Mouse (Mus musculus) embryonic facial prominence, embryonic 15.5 days (tissue): ENCODE data around the gene Cabp7. TPM values are rescaled to one million over a fixed set of nuclear protein-coding genes. Genes with fewer than 3 reads are reported as not detected.

ENCODE experiments used
- ATAC-seq: fragments of 200-750 bp; cut with Nextera tagmentation; 2 replicates; pipeline ENCODE4 v1.8.0; 2017; ENCODE audit warnings: low read depth, moderate TSS enrichment; ENCODE audit not compliant: insufficient number of reproducible peaks, low FRiP score, low TSS enrichment
- H3K27ac ChIP-seq: fragments of 300-500 bp; sonication (generic); replicated peaks from 2 replicates; pipeline ENCODE4 v1.5.1; 2015; ENCODE audit warnings: mild to moderate bottlenecking, inconsistent platforms
- H3K27me3 ChIP-seq: fragments of 300-500 bp; sonication (generic); 2 replicates; pipeline ENCODE4 v1.6.1; 2015; ENCODE audit warnings: inconsistent platforms
- H3K36me3 ChIP-seq: fragments of 300-500 bp; sonication (generic); 2 replicates; pipeline ENCODE4 v1.6.1; 2015; ENCODE audit warnings: mild to moderate bottlenecking, inconsistent platforms
- H3K4me1 ChIP-seq: fragments of 300-500 bp; sonication (generic); 2 replicates; pipeline ENCODE4 v1.6.1; 2015; ENCODE audit warnings: inconsistent platforms
- H3K4me2 ChIP-seq: fragments of 300-500 bp; sonication (generic); replicated peaks from 2 replicates; pipeline ENCODE4 v1.6.1; 2015; ENCODE audit warnings: mild to moderate bottlenecking, inconsistent platforms
- H3K4me3 ChIP-seq: fragments of 300-500 bp; sonication (generic); replicated peaks from 2 replicates; pipeline ENCODE4 v1.5.1; 2015; ENCODE audit warnings: mild to moderate bottlenecking, inconsistent platforms
- H3K9ac ChIP-seq: fragments of 300-500 bp; sonication (generic); 2 replicates; pipeline ENCODE4 v1.6.1; 2015; ENCODE audit warnings: inconsistent platforms
- H3K9me3 ChIP-seq: fragments of 300-500 bp; sonication (generic); replicated peaks from 2 replicates; pipeline ENCODE4 v1.6.1; 2016; ENCODE audit warnings: inconsistent platforms
- WGBS: fragments of 180-500 bp; shearing (Covaris S2); methylation state at CpG from one replicate; pipeline ENCODE4 v1.1.7; 2015; 5-methylcytosine and 5-hydroxymethylcytosine counted together
- polyA plus RNA-seq: library from polyadenylated mRNA; unstranded; fragments of >200 nt; fragmentation: Nextera tagmentation; extraction: Ambion mirVana; gene quantifications from 2 replicates; pipeline ENCODE4 v1.2.1, GENCODE M21; 2015

Cabp7 gene
- polyA plus RNA-seq, 1 experiment from 2014 or later, result 0.28 TPM

DNA sequence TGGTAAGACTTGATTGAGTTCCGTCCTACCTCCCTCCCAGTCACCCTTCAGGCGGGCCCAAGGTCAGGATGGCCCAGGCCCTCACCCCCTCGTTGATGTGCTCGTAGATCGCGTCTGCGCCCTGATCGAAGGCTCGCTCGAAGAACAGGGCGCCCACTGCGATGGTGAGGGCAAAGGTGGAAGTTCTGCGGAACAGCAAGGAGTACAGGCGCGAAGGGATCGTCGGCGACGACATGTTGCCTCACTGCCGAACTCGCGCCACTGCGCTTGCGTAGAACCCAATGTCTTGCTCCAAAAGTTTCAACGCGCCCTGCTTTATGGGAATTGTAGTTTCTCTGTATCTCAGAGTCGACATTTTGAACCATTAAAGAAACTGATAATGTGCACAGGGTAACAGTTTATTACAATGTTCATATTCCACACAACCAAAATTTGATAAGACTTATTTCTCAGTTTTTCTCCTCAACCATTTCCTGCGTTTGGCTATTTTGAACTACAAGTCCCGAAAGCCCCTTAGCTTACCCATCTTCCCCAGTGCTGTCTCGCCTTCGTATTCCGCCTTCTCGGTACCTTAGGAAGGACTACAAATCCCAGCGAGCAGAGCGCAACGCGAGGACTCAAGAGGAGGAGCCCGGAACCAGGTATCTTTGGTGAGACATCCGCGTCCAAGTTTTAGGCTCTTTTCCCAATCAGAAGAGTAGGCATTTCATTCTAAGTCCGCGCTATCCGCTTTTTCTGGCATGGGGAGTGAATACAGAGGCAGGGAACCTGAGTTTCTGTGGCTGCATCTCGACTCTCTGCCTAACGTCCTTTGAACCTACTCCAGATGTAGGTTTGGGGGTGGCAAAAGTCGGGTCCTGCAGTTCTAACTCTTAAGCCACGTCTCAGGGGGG, 42.3 kb downstream of the Cabp7 start, which contains the start of the genes Uqcr10 and Zmat5:
Uqcr10 (minus strand) TSS at position 271 of the 893 bp plus-strand sequence.
Zmat5 (plus strand) TSS at position 607 of the 893 bp plus-strand sequence.
- under 1% methylated on average over 47 of the region's 47 CpGs for WGBS
- Histone ChIP-seq H3K36me3 (peaks cover 18% of the 10 kb centered on the region), H3K27ac (peak within 1 kb of the TSS; percentile 75), H3K4me1 (peaks cover 13% of the 10 kb centered on the region), H3K27me3 (no peaks in the 10 kb centered on the region), H3K4me2 (peak within 1 kb of the TSS; percentile 85), H3K9ac (peak within 1 kb of the TSS; percentile 87), H3K9me3 (no peaks in the 10 kb centered on the region), H3K4me3 (peak within 1 kb of the TSS; percentile 75)
- peak; percentile 94 for ATAC-seq

DNA sequence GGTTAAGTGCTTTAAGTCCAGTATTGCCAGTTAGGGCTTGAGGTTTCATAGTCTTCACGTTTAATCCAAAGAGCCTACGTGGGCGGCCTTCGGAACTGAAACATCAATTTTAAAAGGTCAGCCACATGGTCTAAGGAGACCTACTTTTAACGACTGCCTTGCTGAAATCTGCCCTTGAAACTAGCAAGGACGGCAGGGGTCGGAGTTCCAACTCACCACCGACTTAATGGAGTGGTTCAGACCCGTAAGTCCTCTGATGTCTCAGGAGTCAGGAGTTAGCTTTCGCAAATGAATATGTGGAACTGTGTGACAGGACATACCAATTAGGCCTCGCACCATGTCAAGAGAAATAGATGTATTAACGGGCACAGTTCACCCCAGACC, 42.9 kb downstream of the Cabp7 start:
- Histone ChIP-seq H3K27ac (peak overlapping the region; percentile 75; the same call in 1 of the 2 replicates), H3K9ac (peak overlapping the region; percentile 87), H3K27me3 (no peaks in the 10 kb centered on the region), H3K4me2 (peak overlapping the region; percentile 85), H3K36me3 (peaks cover 18% of the 10 kb centered on the region), H3K4me1 (peaks cover 13% of the 10 kb centered on the region), H3K9me3 (no peaks in the 10 kb centered on the region), H3K4me3 (peak overlapping the region; percentile 75)
- 5% methylated on average over 12 of the region's 12 CpGs for WGBS
- ATAC-seq, result no peak

DNA sequence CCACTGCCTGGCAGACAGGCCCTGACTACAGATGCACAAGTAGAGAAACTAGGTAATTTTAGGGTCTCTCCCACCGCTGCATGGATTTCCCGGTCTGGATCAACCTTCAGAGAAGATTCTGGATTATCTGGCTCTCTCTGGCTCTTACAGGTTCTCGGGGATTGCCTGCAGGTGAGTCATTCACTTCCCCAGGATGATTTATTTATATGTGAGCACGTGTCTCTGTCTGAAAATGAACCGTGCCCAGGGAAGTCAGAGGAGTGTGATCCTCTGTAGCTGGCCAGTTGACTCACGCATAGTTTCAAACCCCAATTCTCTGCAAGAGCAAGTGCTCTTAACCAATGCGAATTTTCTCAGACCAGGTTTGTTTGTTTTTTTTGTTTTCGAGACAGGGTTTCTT, 45.9 kb downstream of the Cabp7 start:
- 82% methylated on average over 8 of the region's 8 CpGs for WGBS
- no peak overlapping the region for H3K4me3 ChIP-seq
- H3K4me2 ChIP-seq, result no peak overlapping the region
- ATAC-seq, result no peak
- H3K9me3 ChIP-seq, result no peaks in the 10 kb centered on the region
- H3K4me1 ChIP-seq, result peaks cover 19% of the 10 kb centered on the region
- H3K9ac ChIP-seq, result no peak overlapping the region
- peaks cover 18% of the 10 kb centered on the region for H3K36me3 ChIP-seq
- no peaks in the 10 kb centered on the region for H3K27me3 ChIP-seq
- no peak overlapping the region for H3K27ac ChIP-seq

DNA sequence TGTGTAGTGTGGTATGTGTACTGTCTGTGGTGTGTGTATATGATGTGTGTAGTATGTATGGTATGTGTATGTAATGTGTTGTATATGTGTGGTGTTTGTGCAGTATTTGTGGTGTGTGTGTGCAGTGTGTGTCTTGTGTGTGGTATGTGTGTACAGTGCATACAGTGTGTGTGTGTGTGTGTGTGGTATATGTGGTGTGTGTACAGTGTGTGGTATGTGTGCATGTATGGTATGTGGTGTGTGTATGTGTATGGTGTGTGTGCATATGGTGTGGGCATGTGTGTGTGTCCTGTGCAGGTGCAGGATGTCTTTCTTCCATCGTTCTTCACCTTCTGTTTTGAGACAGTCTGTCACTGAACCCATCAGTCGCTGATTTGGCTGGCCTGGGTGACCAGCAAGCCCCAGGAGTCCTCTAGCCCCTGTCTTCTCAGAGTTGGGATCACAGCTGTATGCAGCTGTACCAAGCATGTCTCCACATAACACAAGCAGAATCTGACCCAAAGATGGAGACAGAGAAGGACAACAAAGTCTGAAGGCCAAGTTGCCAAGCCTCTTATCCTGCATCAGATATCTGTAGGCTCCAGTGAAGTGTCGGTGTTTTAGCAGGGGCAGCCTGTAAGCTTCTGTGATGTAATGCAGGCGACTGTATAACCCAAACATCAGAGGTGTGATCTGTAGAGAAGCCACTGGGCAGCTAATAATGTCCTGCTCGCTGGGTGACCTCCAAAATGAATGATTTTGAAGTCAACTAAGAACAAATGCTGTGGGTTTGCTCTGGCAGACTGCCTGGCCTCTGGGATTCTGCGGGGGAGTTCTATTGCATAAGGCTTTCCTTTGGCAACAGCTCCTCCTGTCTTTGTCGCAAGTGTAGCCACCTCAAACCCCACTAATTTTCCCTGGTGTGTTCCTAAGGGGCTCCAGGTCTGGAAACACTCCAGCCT, 49.3 kb downstream of the Cabp7 start:
- 0 out of 2 replicates have a peak, but pooled peaks have one; percentile 45 for ATAC-seq
- H3K9ac ChIP-seq, result no peak overlapping the region
- no peak overlapping the region for H3K4me2 ChIP-seq
- H3K9me3 ChIP-seq, result no peaks in the 10 kb centered on the region
- no peak overlapping the region for H3K27ac ChIP-seq
- H3K36me3 ChIP-seq, result peaks cover 17% of the 10 kb centered on the region
- 33% methylated on average over 7 of the region's 7 CpGs for WGBS
- H3K4me1 ChIP-seq, result peaks cover 6% of the 10 kb centered on the region; the same call in 1 of the 2 replicates
- H3K4me3 ChIP-seq, result no peak overlapping the region
- no peaks in the 10 kb centered on the region for H3K27me3 ChIP-seq

DNA sequence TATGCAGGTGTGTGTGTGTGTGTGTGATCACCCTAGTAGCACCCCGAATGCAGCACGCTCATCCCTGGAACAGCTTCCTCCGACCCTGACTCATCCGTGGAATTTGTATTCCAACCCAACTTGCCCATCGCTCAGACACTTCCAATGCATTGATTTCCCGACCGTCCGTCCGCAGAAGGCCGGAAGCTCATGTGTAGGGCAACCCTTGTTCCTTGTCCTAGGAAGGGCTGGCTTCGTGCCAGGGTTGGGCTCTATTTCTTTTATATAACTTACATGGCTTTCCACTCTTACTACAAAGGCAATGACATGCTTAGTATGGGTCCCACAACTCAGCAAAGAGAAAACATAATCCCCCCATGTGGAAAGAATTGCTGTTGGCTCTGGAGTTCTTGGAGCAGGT, 54.4 kb downstream of the Cabp7 start:
- H3K4me1 ChIP-seq, result no peaks in the 10 kb centered on the region
- no peak overlapping the region for H3K4me2 ChIP-seq
- no peak overlapping the region for H3K9ac ChIP-seq
- no peak for ATAC-seq
- no peak overlapping the region for H3K4me3 ChIP-seq
- no peak overlapping the region for H3K27ac ChIP-seq
- H3K36me3 ChIP-seq, result no peaks in the 10 kb centered on the region
- no peaks in the 10 kb centered on the region for H3K27me3 ChIP-seq
- WGBS, result 80% methylated on average over 11 of the region's 11 CpGs
- H3K9me3 ChIP-seq, result no peaks in the 10 kb centered on the region

DNA sequence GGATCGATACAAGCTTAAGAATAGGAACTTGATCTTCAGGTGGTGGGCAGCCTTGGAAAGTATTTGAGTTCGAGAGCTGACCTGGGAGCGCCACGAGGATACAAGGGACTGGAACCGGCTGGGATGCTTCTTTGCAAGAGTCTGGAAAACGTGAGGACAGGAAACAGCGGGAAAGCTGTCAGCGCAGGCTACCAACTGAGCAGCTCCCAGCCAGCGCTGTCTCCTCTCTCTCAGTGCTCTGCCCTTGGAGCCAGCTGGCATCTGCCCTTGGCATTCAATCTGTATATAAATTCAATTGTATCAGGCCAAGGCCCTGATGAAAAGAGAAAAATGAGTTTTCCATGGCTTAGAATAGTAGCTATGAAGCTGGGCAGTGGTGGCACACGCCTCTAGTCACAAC, 55.4 kb downstream of the Cabp7 start:
- ATAC-seq, result no peak
- Histone ChIP-seq H3K9ac (no peak overlapping the region), H3K36me3 (no peaks in the 10 kb centered on the region), H3K9me3 (no peaks in the 10 kb centered on the region), H3K27ac (no peak overlapping the region), H3K4me1 (no peaks in the 10 kb centered on the region), H3K4me3 (no peak overlapping the region), H3K4me2 (no peak overlapping the region), H3K27me3 (no peaks in the 10 kb centered on the region)
- 52% methylated on average over 10 of the region's 10 CpGs for WGBS

DNA sequence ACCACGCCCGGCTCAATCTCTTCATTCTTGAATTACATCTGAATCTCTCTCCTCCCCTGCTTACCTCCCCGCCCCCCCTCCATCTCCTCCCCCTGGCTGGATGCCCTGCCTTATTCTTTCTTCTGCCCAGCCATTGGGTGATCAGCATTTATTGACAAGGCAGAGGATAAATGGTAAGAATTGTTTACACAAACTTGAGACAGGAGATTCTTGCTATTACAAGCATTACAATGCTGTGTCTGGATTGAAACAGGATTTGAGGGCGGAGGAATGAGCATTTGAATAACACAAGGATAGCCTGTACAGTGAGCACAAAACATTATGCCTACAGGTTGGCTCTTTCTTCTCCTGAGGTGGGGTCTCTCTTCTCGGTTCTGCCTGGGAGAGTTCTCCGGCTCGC, 56.2 kb downstream of the Cabp7 start:
- no peak for ATAC-seq
- H3K9me3 ChIP-seq, result no peaks in the 10 kb centered on the region
- H3K36me3 ChIP-seq, result no peaks in the 10 kb centered on the region
- no peak overlapping the region for H3K27ac ChIP-seq
- no peak overlapping the region for H3K9ac ChIP-seq
- no peaks in the 10 kb centered on the region for H3K4me1 ChIP-seq
- 83% methylated on average over 7 of the region's 7 CpGs for WGBS
- no peak overlapping the region for H3K4me2 ChIP-seq
- no peaks in the 10 kb centered on the region for H3K27me3 ChIP-seq
- H3K4me3 ChIP-seq, result no peak overlapping the region

DNA sequence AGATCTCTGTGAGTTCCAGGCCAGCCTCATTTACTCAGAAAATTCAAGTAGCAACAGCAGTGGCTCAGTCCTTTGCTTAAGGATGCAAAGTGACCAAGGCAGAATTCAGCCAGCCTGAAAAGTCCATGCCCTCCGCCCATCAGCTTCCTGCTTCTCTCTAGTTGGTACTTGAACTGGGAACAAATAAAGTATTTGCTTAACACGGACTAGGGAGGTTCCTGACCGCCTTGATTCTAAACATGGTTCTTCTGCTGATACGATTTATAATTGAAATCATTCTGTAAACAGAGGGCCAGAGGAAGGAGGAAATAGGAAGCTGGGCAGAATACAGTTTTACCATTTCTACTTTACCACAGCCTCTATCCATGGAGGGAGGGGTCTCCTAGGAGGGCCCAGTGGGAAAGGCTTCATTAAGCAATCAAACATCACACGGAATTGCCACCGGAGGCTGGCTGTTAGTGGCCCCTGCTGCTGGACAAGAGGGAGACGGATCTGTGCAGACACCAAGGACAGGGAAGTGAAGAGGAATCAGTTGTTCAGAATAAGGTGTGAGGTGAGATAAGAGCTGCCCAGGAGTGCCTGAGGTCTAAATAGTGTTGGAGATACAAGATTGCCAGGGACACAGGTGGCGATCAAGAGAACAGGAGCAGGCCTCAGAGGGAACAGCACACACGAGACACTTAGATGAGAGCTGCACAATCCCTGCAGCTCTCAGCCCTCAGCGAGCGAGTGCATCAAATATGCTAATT, 57.8 kb downstream of the Cabp7 start:
- Histone ChIP-seq H3K4me2 (no peak overlapping the region), H3K4me3 (no peak overlapping the region), H3K9ac (no peak overlapping the region), H3K9me3 (no peaks in the 10 kb centered on the region), H3K36me3 (peaks cover 1% of the 10 kb centered on the region; the same call in 1 of the 2 replicates), H3K27me3 (no peaks in the 10 kb centered on the region), H3K4me1 (0 out of 2 replicates have a peak, but pooled peaks cover 4% of the 10 kb centered on the region), H3K27ac (no peak overlapping the region)
- no peak for ATAC-seq
- WGBS, result 65% methylated on average over 11 of the region's 11 CpGs

DNA sequence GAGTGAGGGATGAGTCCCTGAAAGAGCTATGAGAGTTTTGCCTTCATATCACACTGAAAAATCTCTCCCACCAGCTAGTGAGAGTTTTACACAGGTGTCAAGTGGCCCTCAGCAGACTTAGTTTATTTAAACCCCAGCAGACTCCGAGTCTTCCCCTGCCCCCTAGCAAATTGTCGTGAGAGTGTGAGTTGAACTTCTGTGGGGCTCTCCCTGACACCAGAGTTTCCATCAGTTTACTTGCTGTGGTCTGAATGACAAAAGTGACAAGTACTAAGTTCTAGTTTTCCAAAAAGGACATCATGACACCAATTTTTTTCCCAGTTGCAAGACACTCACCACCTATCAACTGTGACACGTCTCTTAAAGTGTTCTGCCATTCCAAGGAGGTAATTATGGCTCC, 58.7 kb downstream of the Cabp7 start:
- Histone ChIP-seq H3K4me3 (no peak overlapping the region), H3K9ac (no peak overlapping the region), H3K27ac (no peak overlapping the region), H3K4me1 (0 out of 2 replicates have a peak, but pooled peaks cover 4% of the 10 kb centered on the region), H3K27me3 (no peaks in the 10 kb centered on the region), H3K4me2 (no peak overlapping the region), H3K9me3 (no peaks in the 10 kb centered on the region), H3K36me3 (peaks cover 11% of the 10 kb centered on the region)
- WGBS, result 39% methylated on average over 3 of the region's 3 CpGs
- no peak for ATAC-seq

DNA sequence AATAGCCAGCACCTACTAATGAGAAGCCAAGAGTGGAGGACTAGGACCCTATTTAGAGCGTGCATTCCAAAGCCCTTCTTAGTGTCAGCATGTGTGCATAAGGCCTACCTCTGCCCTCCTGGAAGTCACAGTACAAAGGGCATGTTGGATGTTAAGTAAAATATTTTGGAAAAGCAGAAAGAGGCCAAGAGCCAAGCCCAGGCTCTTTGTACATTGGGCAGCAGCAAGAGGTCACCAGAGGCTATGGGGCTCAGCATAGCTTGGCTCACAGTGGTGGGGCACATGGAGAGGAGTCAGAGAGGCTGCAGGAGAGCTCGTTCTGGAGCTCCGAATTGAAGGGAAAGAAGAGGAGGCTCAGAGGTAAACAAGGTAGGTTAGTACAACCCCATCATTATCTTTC, 59.6 kb downstream of the Cabp7 start:
- no peak overlapping the region for H3K9ac ChIP-seq
- no peaks in the 10 kb centered on the region for H3K9me3 ChIP-seq
- H3K4me2 ChIP-seq, result no peak overlapping the region
- 0 out of 2 replicates have a peak, but pooled peaks cover 4% of the 10 kb centered on the region for H3K4me1 ChIP-seq
- H3K27me3 ChIP-seq, result no peaks in the 10 kb centered on the region
- ATAC-seq, result no peak
- no peak overlapping the region for H3K4me3 ChIP-seq
- 80% methylated on average over 3 of the region's 3 CpGs for WGBS
- no peak overlapping the region for H3K27ac ChIP-seq
- peaks cover 19% of the 10 kb centered on the region for H3K36me3 ChIP-seq
